Mouse (Mus musculus) cerebellum, adult 2 months (tissue): ENCODE data around the gene Clic1.

Experiments used
- CTCF ChIP-seq: fragments of 200-500 bp; IDR thresholded peaks from 2 replicates; pipeline ENCODE4 v1.5.1; 2011; ENCODE audit warnings: low read depth, mild to moderate bottlenecking, control low read depth, low read length, moderate library complexity, borderline replicate concordance; ENCODE audit not compliant: insufficient read depth
- POLR2A ChIP-seq: fragments of 200-500 bp; IDR thresholded peaks from 2 replicates; pipeline ENCODE4 v1.6.1; 2011; ENCODE audit warnings: low read length, control low read depth, borderline replicate concordance; ENCODE audit not compliant: insufficient read depth

- no peak for TF ChIP-seq CTCF
- TF ChIP-seq POLR2A: peak; percentile 38; the same call in 1 of the 2 replicates
Measured at GRCm38 (mm10) chr17:35064951-35065947, 15.5 kb downstream of the Clic1 start, which contains the start of gene Ly6g6c.
